Mouse (Mus musculus) embryonic fibroblast, embryonic 13.5 days (primary cell): ENCODE results near the gene Mtor. TPM values are rescaled to one million over a fixed set of nuclear protein-coding genes. Genes with fewer than 3 reads are reported as not detected.

Experiments
- H3K27ac ChIP-seq: 2 replicates; pipeline ENCODE4 v1.5.1; 2012; ENCODE audit warnings: low read length, control low read depth, inconsistent platforms; ENCODE audit not compliant: insufficient read depth
- H3K4me1 ChIP-seq: 2 replicates; pipeline ENCODE4 v1.6.1; 2011; ENCODE audit warnings: low read length; ENCODE audit not compliant: control insufficient read depth, insufficient read depth
- H3K4me3 ChIP-seq: 2 replicates; pipeline ENCODE4 v1.5.1; 2011; ENCODE audit warnings: mild to moderate bottlenecking, control low read depth, low read length; ENCODE audit not compliant: insufficient read depth
- CTCF ChIP-seq: IDR thresholded peaks from 2 replicates; pipeline ENCODE4 v1.5.1; 2011; ENCODE audit warnings: mild to moderate bottlenecking, control low read depth, low read length, moderate library complexity, borderline replicate concordance; ENCODE audit not compliant: insufficient read depth
- POLR2A ChIP-seq: IDR thresholded peaks from 2 replicates; pipeline ENCODE4 v1.6.1; 2011; ENCODE audit warnings: low read depth, mild to moderate bottlenecking, control low read depth, low read length, moderate library complexity
- polyA plus RNA-seq: library from polyadenylated mRNA; stranded (reverse); fragments of >200 nt; gene quantifications from 2 replicates; pipeline ENCODE4 v1.2.4, GENCODE M21; 2011; ENCODE audit warnings: low read depth; ENCODE audit not compliant: missing spikeins, insufficient read length

Gene Mtor
- polyA plus RNA-seq, 1 experiment = 17.7 TPM

GRCm38 (mm10) chr4:148507585-148507984 lies 59.2 kb downstream of the Mtor start:
- Histone ChIP-seq H3K27ac (no peak overlapping the region), H3K4me1 (peaks cover 16% of the 10 kb centered on the region), H3K4me3 (no peak overlapping the region)
- no peak for TF ChIP-seq POLR2A
- TF ChIP-seq CTCF = no peak

GRCm38 (mm10) chr4:148508084-148508849 lies 59.9 kb downstream of the Mtor start:
- Histone ChIP-seq H3K27ac (no peak overlapping the region), H3K4me1 (peaks cover 20% of the 10 kb centered on the region), H3K4me3 (no peak overlapping the region)
- TF ChIP-seq CTCF = no peak
- no peak for TF ChIP-seq POLR2A

- H3K4me3 ChIP-seq = no peak overlapping the region
- peak overlapping the region; percentile 49 for H3K27ac ChIP-seq
- TF ChIP-seq CTCF = no peak
- TF ChIP-seq POLR2A = no peak
- H3K4me1 ChIP-seq = peaks cover 25% of the 10 kb centered on the region
Measured at GRCm38 (mm10) chr4:148509450-148510084, 61.2 kb downstream of the Mtor start.

GRCm38 (mm10) chr4:148510691-148511090 lies 62.3 kb downstream of the Mtor start:
- Histone ChIP-seq H3K27ac (peak overlapping the region; percentile 5; the same call in 1 of the 2 replicates), H3K4me1 (peaks cover 28% of the 10 kb centered on the region), H3K4me3 (no peak overlapping the region)
- TF ChIP-seq CTCF = no peak
- TF ChIP-seq POLR2A = no peak

GRCm38 (mm10) chr4:148511334-148511733 lies 62.9 kb downstream of the Mtor start:
- TF ChIP-seq POLR2A (no peak), CTCF (no peak)
- Histone ChIP-seq H3K27ac (peak overlapping the region; percentile 5; the same call in 1 of the 2 replicates), H3K4me1 (peaks cover 28% of the 10 kb centered on the region), H3K4me3 (no peak overlapping the region)

- TF ChIP-seq CTCF (no peak), POLR2A (no peak)
- H3K4me3 ChIP-seq = no peak overlapping the region
- peak overlapping the region; percentile 67 for H3K27ac ChIP-seq
- peaks cover 28% of the 10 kb centered on the region for H3K4me1 ChIP-seq
Measured at GRCm38 (mm10) chr4:148513021-148513559, 64.7 kb downstream of the Mtor start.

GRCm38 (mm10) chr4:148515313-148515712 lies 66.9 kb downstream of the Mtor start:
- TF ChIP-seq CTCF (no peak), POLR2A (no peak)
- Histone ChIP-seq H3K4me3 (no peak overlapping the region), H3K4me1 (peaks cover 24% of the 10 kb centered on the region), H3K27ac (no peak overlapping the region)

- H3K4me1 ChIP-seq = peaks cover 11% of the 10 kb centered on the region
Measured at GRCm38 (mm10) chr4:148517809-148518208, 69.4 kb downstream of the Mtor start.

GRCm38 (mm10) chr4:148518235-148518795 lies 69.9 kb downstream of the Mtor start:
- Histone ChIP-seq H3K4me3 (no peak overlapping the region), H3K27ac (no peak overlapping the region), H3K4me1 (peaks cover 12% of the 10 kb centered on the region)
- TF ChIP-seq POLR2A (no peak), CTCF (no peak)

More at GRCm38 (mm10) chr4:148517809-148518208, 69.4 kb downstream of the Mtor start:
- no peak for TF ChIP-seq CTCF
- Histone ChIP-seq H3K4me3 (no peak overlapping the region), H3K27ac (no peak overlapping the region)
